Mouse (Mus musculus) monocyte, adult 59 days (primary cell): ENCODE data around the gene Ptpa. TPM values are rescaled to one million over a fixed set of nuclear protein-coding genes. Genes with fewer than 3 reads are reported as not detected.

ENCODE experiments used
- total RNA-seq, 2 experiments: library from RNA; stranded (reverse); gene quantifications; one replicate each; pipeline ENCODE4 v1.2.4; 2023

Gene Ptpa
- 10 to 100 TPM; 92.7 to 98.9 TPM for total RNA-seq

DNA sequence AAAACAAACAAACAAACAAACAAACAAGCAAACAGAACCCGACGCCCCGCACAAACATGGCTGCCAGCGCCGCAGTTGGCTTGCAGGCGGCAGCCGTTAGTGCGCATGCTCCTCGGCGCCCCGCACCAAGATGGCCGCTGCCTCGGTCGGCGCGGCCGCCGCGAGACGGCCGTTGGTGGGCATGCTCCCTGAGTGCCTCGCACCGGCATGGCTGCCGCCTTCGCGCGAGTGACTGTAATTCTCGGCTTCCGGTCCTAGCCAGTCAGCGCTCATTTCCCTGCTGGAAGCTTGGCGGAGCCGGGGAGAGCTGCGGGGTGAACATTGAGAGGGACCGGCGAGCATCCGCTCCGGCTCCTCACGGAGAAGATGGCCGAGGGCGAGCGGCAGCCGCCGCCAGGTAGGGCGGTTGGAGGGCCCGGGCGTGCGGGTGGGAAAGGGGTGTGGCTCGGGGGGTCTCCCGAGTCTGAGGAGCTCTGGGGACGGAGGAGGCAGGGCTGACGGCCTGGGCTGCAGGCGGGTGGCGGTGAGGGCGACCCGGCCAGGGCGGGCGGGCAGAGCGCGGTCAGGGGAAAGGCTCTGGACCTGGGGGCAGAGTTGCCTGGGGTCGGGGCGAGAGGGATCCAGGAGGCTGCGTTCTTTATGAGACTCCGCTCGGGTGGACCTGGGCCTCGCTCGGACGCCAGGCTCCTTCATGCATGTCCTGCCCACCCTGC is at the start of gene Ptpa:
Gene Ptpa, plus strand, starts transcription at position 104 of the 713 bp plus-strand sequence.

GRCm38 (mm10) chr2:30392114-30392576 is 23.7 kb upstream of the Ptpa start, which contains the start of gene Dolpp1:
Gene Dolpp1, plus strand, starts transcription at chr2:30392254.

GRCm38 (mm10) chr2:30415157-30415935 is 493 bp upstream of the Ptpa start, which contains the start of gene Crat:
Gene Crat, minus strand, starts transcription at chr2:30415813.

GRCm38 (mm10) chr2:30474039-30474438 is 58.2 kb downstream of the Ptpa start, which contains the start of gene Ier5l:
Gene Ier5l, minus strand, starts transcription at chr2:30474219.

Other genes with a start within 250 kb of the Ptpa start
- gene Endog, start 244.5 kb upstream of the Ptpa start, total RNA-seq = 1 to 10 TPM; 9.0 to 9.4 TPM
- gene Spout1, start 237.6 kb upstream of the Ptpa start, total RNA-seq = 10 to 100 TPM; 10.2 to 11.5 TPM
- 1 to 10 TPM; 4.4 to 5.6 TPM for gene Kyat1, start 210.2 kb upstream of the Ptpa start, total RNA-seq
- 10 to 100 TPM; 29.2 to 34.5 TPM for gene Lrrc8a, start 178.3 kb upstream of the Ptpa start, total RNA-seq
- gene Gm28035, start 175.5 kb upstream of the Ptpa start, total RNA-seq = 1 to 10 TPM; 1.3 to 4.0 TPM
- 1 to 10 TPM; 6.1 to 7.2 TPM for gene Phyhd1, start 149.8 kb upstream of the Ptpa start, total RNA-seq
- not detected for gene Gm28038, start 135.0 kb upstream of the Ptpa start, total RNA-seq
- gene Dolk, start 129.7 kb upstream of the Ptpa start, total RNA-seq = 10 to 100 TPM; 10.5 to 11.5 TPM
- gene Nup188, start 129.6 kb upstream of the Ptpa start, total RNA-seq = 10 to 100 TPM; 31.4 to 34.2 TPM
- gene Sh3glb2, start 56.7 kb upstream of the Ptpa start, total RNA-seq = 10 to 100 TPM; 30.8 to 37.2 TPM
- 1 to 10 TPM; 6.8 to 9.9 TPM for gene Miga2, start 51.8 kb upstream of the Ptpa start, total RNA-seq
- gene Dolpp1, start 23.8 kb upstream of the Ptpa start, total RNA-seq = 10 to 100 TPM; 14.2 to 15.4 TPM
- gene Crat, start 226 bp upstream of the Ptpa start, total RNA-seq = 10 to 100 TPM; 29.2 to 40.1 TPM
- gene Ier5l, start 58.2 kb downstream of the Ptpa start, total RNA-seq = 1 to 10 TPM; 3.0 to 4.7 TPM
- gene Cstad, start 179.0 kb downstream of the Ptpa start, total RNA-seq = under 1 TPM in 1 of 2 experiments, not detected in 1; 0.67 TPM